Mouse (Mus musculus): ENCODE results near the gene Tshb. TPM values are rescaled to one million over a fixed set of nuclear protein-coding genes. Genes with fewer than 3 reads are reported as not detected.

Tshb gene
- 0.15 and 0.58 TPM in 2 replicates for polyA plus RNA-seq (2014; fragmentation: Nextera tagmentation; extraction: Ambion mirVana)

- no peak for ATAC-seq (ENCODE audit: insufficient read depth)
- TF ChIP-seq CTCF (IDR thresholded peaks at IDR 0.05; ENCODE audit: low read depth) = no peak
Measured at GRCm38 (mm10) chr3:102782618-102783017, at the start of gene Tshb. Gene Tshb (minus strand): TSS chr3:102782718.

GRCm38 (mm10) chr3:102803937-102804336 lies 21.4 kb upstream of the Tshb start:
- ATAC-seq (ENCODE audit: insufficient read depth) = no peak
- H3K4me2 ChIP-seq = no peak overlapping the region
- H3K36me3 ChIP-seq (ENCODE audit: insufficient read depth) = no peaks in the 10 kb centered on the region
- DNase-seq = peak; percentile 91
- no peaks in the 10 kb centered on the region for H3K9me3 ChIP-seq (ENCODE audit: low read depth, low read length)
- TF ChIP-seq CTCF (IDR thresholded peaks at IDR 0.05; ENCODE audit: low read depth) = peak; percentile 88
- no peak overlapping the region for H3K9ac ChIP-seq
- no peak overlapping the region for H3K27ac ChIP-seq (ENCODE audit: low read depth)
- no peaks in the 10 kb centered on the region for H3K4me1 ChIP-seq (ENCODE audit: insufficient read depth)
- 2% methylated on average over 3 of the region's 3 CpGs for WGBS
- no peaks in the 10 kb centered on the region for H3K27me3 ChIP-seq (ENCODE audit: insufficient read depth, low read length)
- H3K4me3 ChIP-seq (ENCODE audit: low read depth, low read length) = no peak overlapping the region

More at GRCm38 (mm10) chr3:102782618-102783017, at the start of gene Tshb:
- H3K4me3 ChIP-seq (ENCODE audit: low read depth, low read length) = no peak within 1 kb of the TSS
- no peak within 1 kb of the TSS for H3K9ac ChIP-seq
- WGBS = 60% methylated on average over 2 of the region's 2 CpGs
- H3K36me3 ChIP-seq (ENCODE audit: insufficient read depth) = no peaks in the 10 kb centered on the region
- H3K9me3 ChIP-seq (ENCODE audit: low read depth, low read length) = no peaks in the 10 kb centered on the region
- H3K4me1 ChIP-seq (ENCODE audit: insufficient read depth) = no peaks in the 10 kb centered on the region
- H3K4me2 ChIP-seq = no peak within 1 kb of the TSS
- no peak within 1 kb of the TSS for H3K27ac ChIP-seq (ENCODE audit: low read depth)
- no peaks in the 10 kb centered on the region for H3K27me3 ChIP-seq (ENCODE audit: insufficient read depth, low read length)
- DNase-seq = no peak

GRCm38 (mm10) chr3:102787369-102787768 lies 4.9 kb upstream of the Tshb start:
- no peak overlapping the region for H3K27ac ChIP-seq (ENCODE audit: low read depth)
- ATAC-seq (ENCODE audit: insufficient read depth) (no peak), DNase-seq (no peak)
- 27% methylated on average over 4 of the region's 4 CpGs for WGBS
- H3K27me3 ChIP-seq (ENCODE audit: insufficient read depth, low read length) = no peaks in the 10 kb centered on the region
- no peak overlapping the region for H3K4me3 ChIP-seq (ENCODE audit: low read depth, low read length)
- H3K9ac ChIP-seq = no peak overlapping the region
- no peaks in the 10 kb centered on the region for H3K9me3 ChIP-seq (ENCODE audit: low read depth, low read length)
- TF ChIP-seq CTCF (IDR thresholded peaks at IDR 0.05; ENCODE audit: low read depth) = 0 out of 2 replicates have a peak, but pooled peaks have one; percentile 15
- H3K4me1 ChIP-seq (ENCODE audit: insufficient read depth) = no peaks in the 10 kb centered on the region
- H3K36me3 ChIP-seq (ENCODE audit: insufficient read depth) = no peaks in the 10 kb centered on the region
- no peak overlapping the region for H3K4me2 ChIP-seq

GRCm38 (mm10) chr3:102773018-102773417 lies 9.5 kb downstream of the Tshb start:
- no peak for TF ChIP-seq CTCF (IDR thresholded peaks at IDR 0.05; ENCODE audit: low read depth)
- H3K4me2 ChIP-seq = no peak overlapping the region
- H3K9ac ChIP-seq = no peak overlapping the region
- 0 out of 2 replicates have a peak, but pooled peaks cover 2% of the 10 kb centered on the region for H3K36me3 ChIP-seq (ENCODE audit: insufficient read depth)
- no peak for ATAC-seq (ENCODE audit: insufficient read depth)
- no peaks in the 10 kb centered on the region for H3K9me3 ChIP-seq (ENCODE audit: low read depth, low read length)
- 60% methylated on average over 4 of the region's 4 CpGs for WGBS
- no peaks in the 10 kb centered on the region for H3K4me1 ChIP-seq (ENCODE audit: insufficient read depth)
- no peak overlapping the region for H3K4me3 ChIP-seq (ENCODE audit: low read depth, low read length)
- H3K27ac ChIP-seq (ENCODE audit: low read depth) = no peak overlapping the region
- no peaks in the 10 kb centered on the region for H3K27me3 ChIP-seq (ENCODE audit: insufficient read depth, low read length)
- no peak for DNase-seq

- Histone ChIP-seq H3K9me3 (ENCODE audit: low read depth, low read length) (no peaks in the 10 kb centered on the region), H3K4me3 (ENCODE audit: low read depth, low read length) (no peak overlapping the region), H3K36me3 (ENCODE audit: insufficient read depth) (0 out of 2 replicates have a peak, but pooled peaks cover 14% of the 10 kb centered on the region), H3K4me1 (ENCODE audit: insufficient read depth) (no peaks in the 10 kb centered on the region), H3K9ac (no peak overlapping the region), H3K4me2 (no peak overlapping the region), H3K27ac (ENCODE audit: low read depth) (no peak overlapping the region), H3K27me3 (ENCODE audit: insufficient read depth, low read length) (no peaks in the 10 kb centered on the region)
- no peak for TF ChIP-seq CTCF (IDR thresholded peaks at IDR 0.05; ENCODE audit: low read depth)
- DNase-seq (no peak), ATAC-seq (ENCODE audit: insufficient read depth) (no peak)
- 52% methylated on average over 7 of the region's 7 CpGs for WGBS
Measured at GRCm38 (mm10) chr3:102764850-102765249, 17.7 kb downstream of the Tshb start.

GRCm38 (mm10) chr3:102763713-102764400 lies 18.7 kb downstream of the Tshb start:
- H3K9ac ChIP-seq = no peak overlapping the region
- no peak for TF ChIP-seq CTCF (IDR thresholded peaks at IDR 0.05; ENCODE audit: low read depth)
- ATAC-seq (ENCODE audit: insufficient read depth) (no peak), DNase-seq (no peak)
- no peaks in the 10 kb centered on the region for H3K27me3 ChIP-seq (ENCODE audit: insufficient read depth, low read length)
- H3K36me3 ChIP-seq (ENCODE audit: insufficient read depth) = 0 out of 2 replicates have a peak, but pooled peaks cover 16% of the 10 kb centered on the region
- H3K4me2 ChIP-seq = no peak overlapping the region
- H3K9me3 ChIP-seq (ENCODE audit: low read depth, low read length) = no peaks in the 10 kb centered on the region
- H3K4me1 ChIP-seq (ENCODE audit: insufficient read depth) = no peaks in the 10 kb centered on the region
- peak overlapping the region; percentile 26; the same call in 1 of the 2 replicates for H3K27ac ChIP-seq (ENCODE audit: low read depth)
- WGBS = 30% methylated on average over 10 of the region's 10 CpGs
- no peak overlapping the region for H3K4me3 ChIP-seq (ENCODE audit: low read depth, low read length)

GRCm38 (mm10) chr3:102762388-102762787 lies 20.1 kb downstream of the Tshb start:
- WGBS = 21% methylated on average over 3 of the region's 3 CpGs
- H3K36me3 ChIP-seq (ENCODE audit: insufficient read depth) = 0 out of 2 replicates have a peak, but pooled peaks cover 16% of the 10 kb centered on the region

More at GRCm38 (mm10) chr3:102762388-102762787, 20.1 kb downstream of the Tshb start:
- Histone ChIP-seq H3K4me2 (no peak overlapping the region), H3K4me1 (ENCODE audit: insufficient read depth) (no peaks in the 10 kb centered on the region), H3K4me3 (ENCODE audit: low read depth, low read length) (no peak overlapping the region), H3K27ac (ENCODE audit: low read depth) (no peak overlapping the region), H3K9me3 (ENCODE audit: low read depth, low read length) (no peaks in the 10 kb centered on the region), H3K27me3 (ENCODE audit: insufficient read depth, low read length) (no peaks in the 10 kb centered on the region), H3K9ac (no peak overlapping the region)
- no peak for TF ChIP-seq CTCF (IDR thresholded peaks at IDR 0.05; ENCODE audit: low read depth)
- ATAC-seq (ENCODE audit: insufficient read depth) = no peak
- DNase-seq = no peak
